Mouse (Mus musculus): ENCODE data around the gene Vmn1r25. TPM values are rescaled to one million over a fixed set of nuclear protein-coding genes. Genes with fewer than 3 reads are reported as not detected.
"Not testable (repeated sequence)": the region's sequence is repeated elsewhere in the genome, so short reads cannot be mapped to it uniquely, and the experiment has no call there.

The Vmn1r25 gene
- not detected in 2 replicates for polyA plus RNA-seq (2015; fragmentation: Nextera tagmentation; extraction: Ambion mirVana)

- H3K27ac ChIP-seq = no peak within 1 kb of the TSS
- no peaks in the 10 kb centered on the region for H3K36me3 ChIP-seq
- no peaks in the 10 kb centered on the region for H3K27me3 ChIP-seq
- 69% methylated on average over 3 of the region's 3 CpGs for WGBS
- ATAC-seq (ENCODE audit: low FRiP score, low read depth) = no peak
- H3K4me2 ChIP-seq (replicated peaks) = no peak within 1 kb of the TSS
- H3K9ac ChIP-seq = no peak within 1 kb of the TSS
- no peaks in the 10 kb centered on the region for H3K9me3 ChIP-seq
- H3K4me1 ChIP-seq = no peaks in the 10 kb centered on the region
- no peak within 1 kb of the TSS for H3K4me3 ChIP-seq
Observed at GRCm38 (mm10) chr6:57980710-57981109, at the start of gene Vmn1r25. Gene Vmn1r25, minus strand, starts transcription at chr6:57980810.

GRCm38 (mm10) chr6:58017478-58017877, 36.9 kb upstream of the Vmn1r25 start:
- not testable (repeated sequence) for H3K9ac ChIP-seq, H3K9me3 ChIP-seq
- 89% methylated on average over 21 of the region's 21 CpGs for WGBS

GRCm38 (mm10) chr6:58015059-58015458, 34.4 kb upstream of the Vmn1r25 start, which contains the start of gene Vmn1r26:
Gene Vmn1r26, minus strand, starts transcription at chr6:58015159.
- WGBS = 91% methylated on average over 1 of the region's 1 CpGs
- ATAC-seq (ENCODE audit: low FRiP score, low read depth) = no peak
- no peak within 1 kb of the TSS for H3K9ac ChIP-seq

More at GRCm38 (mm10) chr6:58017478-58017877, 36.9 kb upstream of the Vmn1r25 start:
- not testable (repeated sequence) for H3K27ac ChIP-seq; H3K4me1 ChIP-seq; H3K4me3 ChIP-seq; ATAC-seq (ENCODE audit: low FRiP score, low read depth); H3K36me3 ChIP-seq; H3K27me3 ChIP-seq; H3K4me2 ChIP-seq (replicated peaks)

GRCm38 (mm10) chr6:57961403-57961802, 19.2 kb downstream of the Vmn1r25 start, which contains the start of gene Vmn1r24:
Gene Vmn1r24, minus strand, starts transcription at chr6:57961503.
- not testable (repeated sequence) for H3K4me3 ChIP-seq; H3K27me3 ChIP-seq; ATAC-seq (ENCODE audit: low FRiP score, low read depth); H3K4me2 ChIP-seq (replicated peaks); H3K9ac ChIP-seq; H3K9me3 ChIP-seq; H3K27ac ChIP-seq; H3K4me1 ChIP-seq; H3K36me3 ChIP-seq
- 70% methylated on average over 1 of the region's 1 CpGs for WGBS

More at GRCm38 (mm10) chr6:58015059-58015458, 34.4 kb upstream of the Vmn1r25 start, which contains the start of gene Vmn1r26:
- no peaks in the 10 kb centered on the region for H3K27me3 ChIP-seq
- no peak within 1 kb of the TSS for H3K27ac ChIP-seq
- no peaks in the 10 kb centered on the region for H3K4me1 ChIP-seq
- H3K4me3 ChIP-seq = no peak within 1 kb of the TSS
- H3K4me2 ChIP-seq (replicated peaks) = no peak within 1 kb of the TSS
- H3K36me3 ChIP-seq = no peaks in the 10 kb centered on the region
- no peaks in the 10 kb centered on the region for H3K9me3 ChIP-seq

Other genes with a start within 250 kb of the Vmn1r25 start
- gene Vopp1, start 155.7 kb downstream of the Vmn1r25 start, polyA plus RNA-seq (2015; fragmentation: Nextera tagmentation; extraction: Ambion mirVana) = 59.7 and 61.3 TPM in 2 replicates
- gene Vmn1r21, start 130.5 kb downstream of the Vmn1r25 start, polyA plus RNA-seq (2015; fragmentation: Nextera tagmentation; extraction: Ambion mirVana) = not detected in 2 replicates
- not detected in 2 replicates for gene Vmn1r22, start 72.8 kb downstream of the Vmn1r25 start, polyA plus RNA-seq (2015; fragmentation: Nextera tagmentation; extraction: Ambion mirVana)
- not detected in 2 replicates for gene Vmn1r23, start 54.0 kb downstream of the Vmn1r25 start, polyA plus RNA-seq (2015; fragmentation: Nextera tagmentation; extraction: Ambion mirVana)
- not detected in 2 replicates for gene Vmn1r24, start 19.3 kb downstream of the Vmn1r25 start, polyA plus RNA-seq (2015; fragmentation: Nextera tagmentation; extraction: Ambion mirVana)
- not detected in 2 replicates for gene Vmn1r26, start 34.3 kb upstream of the Vmn1r25 start, polyA plus RNA-seq (2015; fragmentation: Nextera tagmentation; extraction: Ambion mirVana)
- gene Vmn1r27, start 238.0 kb upstream of the Vmn1r25 start, polyA plus RNA-seq (2015; fragmentation: Nextera tagmentation; extraction: Ambion mirVana) = not detected in 2 replicates